Mouse (Mus musculus) stomach, postnatal 0 days (tissue): Measurements from ENCODE around the gene Daam1.

ENCODE experiments used
- CTCF ChIP-seq: IDR thresholded peaks from 2 replicates; pipeline ENCODE4 v1.5.1; 2016; ENCODE audit warnings: antibody characterized with exemption, low read depth, mild to moderate bottlenecking, moderate library complexity
- EP300 ChIP-seq: optimal IDR thresholded peaks from 2 replicates; pipeline ENCODE3; 2016; ENCODE audit warnings: antibody characterized with exemption

- TF ChIP-seq EP300 (no peak), CTCF (no peak)
Observed at GRCm38 (mm10) chr12:71997364-71997763, 166.5 kb downstream of the Daam1 start.
